Mouse (Mus musculus): ENCODE measurements at regions not wholly inside any gene's neighbourhood (a gene's known extent, or its start where the extent isn't known, plus 50 kb on each side); places are given as distances from the start of the nearest gene placed in this dataset.
"Not testable (repeated sequence)": the region's sequence is repeated elsewhere in the genome, so short reads cannot be mapped to it uniquely, and the experiment has no call there.

- Histone ChIP-seq H3K36me3 (ENCODE audit: control insufficient read depth, insufficient read depth, low read length) (no peaks in the 10 kb centered on the region), H3K4me2 (ENCODE audit: low read depth, low read length) (no peak overlapping the region), H3K4me1 (replicated peaks; ENCODE audit: control insufficient read depth, insufficient read depth, low read length) (no peaks in the 10 kb centered on the region), H3K4me3 (ENCODE audit: low read length) (no peak overlapping the region), H3K9me3 (ENCODE audit: control insufficient read depth, low read length) (no peaks in the 10 kb centered on the region), H3K9ac (ENCODE audit: low read length) (no peak overlapping the region), H3K27me3 (ENCODE audit: control insufficient read depth, insufficient read depth, low read depth, low read length) (no peaks in the 10 kb centered on the region), H3K27ac (ENCODE audit: low read length) (no peak overlapping the region)
- 65% methylated on average over 5 of the region's 5 CpGs for WGBS
- no peak for ATAC-seq (ENCODE audit: low read depth)
Measured at GRCm38 (mm10) chr1:194412193-194412592, 205.8 kb upstream of the Plxna2 start.

- no peak overlapping the region for H3K4me2 ChIP-seq (ENCODE audit: low read depth, low read length)
- no peaks in the 10 kb centered on the region for H3K36me3 ChIP-seq (ENCODE audit: control insufficient read depth, insufficient read depth, low read length)
- no peak overlapping the region for H3K4me3 ChIP-seq (ENCODE audit: low read length)
- H3K9me3 ChIP-seq (ENCODE audit: control insufficient read depth, low read length) = no peaks in the 10 kb centered on the region
- no peaks in the 10 kb centered on the region for H3K27me3 ChIP-seq (ENCODE audit: control insufficient read depth, insufficient read depth, low read depth, low read length)
- no peak; the same call in 1 of the 2 replicates for ATAC-seq (ENCODE audit: low read depth)
- H3K9ac ChIP-seq (ENCODE audit: low read length) = no peak overlapping the region
- 58% methylated on average over 2 of the region's 2 CpGs for WGBS
- H3K4me1 ChIP-seq (replicated peaks; ENCODE audit: control insufficient read depth, insufficient read depth, low read length) = no peaks in the 10 kb centered on the region
- no peak overlapping the region for H3K27ac ChIP-seq (ENCODE audit: low read length)
Measured at GRCm38 (mm10) chr1:194411788-194412187, 206.2 kb upstream of the Plxna2 start.

- no peaks in the 10 kb centered on the region for H3K27me3 ChIP-seq (ENCODE audit: control insufficient read depth, insufficient read depth, low read depth, low read length)
- H3K27ac ChIP-seq (ENCODE audit: low read length) = no peak overlapping the region
- no peak overlapping the region for H3K4me3 ChIP-seq (ENCODE audit: low read length)
- no peaks in the 10 kb centered on the region for H3K9me3 ChIP-seq (ENCODE audit: control insufficient read depth, low read length)
- H3K4me2 ChIP-seq (ENCODE audit: low read depth, low read length) = no peak overlapping the region
- peaks cover 9% of the 10 kb centered on the region for H3K4me1 ChIP-seq (replicated peaks; ENCODE audit: control insufficient read depth, insufficient read depth, low read length)
- no peak overlapping the region for H3K9ac ChIP-seq (ENCODE audit: low read length)
- H3K36me3 ChIP-seq (ENCODE audit: control insufficient read depth, insufficient read depth, low read length) = no peaks in the 10 kb centered on the region
- no peak for ATAC-seq (ENCODE audit: low read depth)
Measured at GRCm38 (mm10) chr1:194399281-194399680, 218.7 kb upstream of the Plxna2 start.

- Histone ChIP-seq H3K27me3 (ENCODE audit: control insufficient read depth, insufficient read depth, low read depth, low read length) (no peaks in the 10 kb centered on the region), H3K9me3 (ENCODE audit: control insufficient read depth, low read length) (no peaks in the 10 kb centered on the region), H3K4me3 (ENCODE audit: low read length) (no peak overlapping the region), H3K9ac (ENCODE audit: low read length) (no peak overlapping the region), H3K4me1 (replicated peaks; ENCODE audit: control insufficient read depth, insufficient read depth, low read length) (peaks cover 9% of the 10 kb centered on the region), H3K4me2 (ENCODE audit: low read depth, low read length) (no peak overlapping the region; the same call in 1 of the 2 replicates), H3K27ac (ENCODE audit: low read length) (peak overlapping the region; percentile 23; the same call in 1 of the 2 replicates), H3K36me3 (ENCODE audit: control insufficient read depth, insufficient read depth, low read length) (no peaks in the 10 kb centered on the region)
- ATAC-seq (ENCODE audit: low read depth) = peak; percentile 93
- WGBS = 33% methylated on average over 4 of the region's 4 CpGs
Measured at GRCm38 (mm10) chr1:194396754-194397460, 221.1 kb upstream of the Plxna2 start.

- no peak for ATAC-seq (ENCODE audit: low read depth)
- Histone ChIP-seq H3K4me1 (replicated peaks; ENCODE audit: control insufficient read depth, insufficient read depth, low read length) (peaks cover 9% of the 10 kb centered on the region), H3K4me2 (ENCODE audit: low read depth, low read length) (no peak overlapping the region), H3K36me3 (ENCODE audit: control insufficient read depth, insufficient read depth, low read length) (no peaks in the 10 kb centered on the region), H3K27ac (ENCODE audit: low read length) (no peak overlapping the region), H3K27me3 (ENCODE audit: control insufficient read depth, insufficient read depth, low read depth, low read length) (no peaks in the 10 kb centered on the region), H3K4me3 (ENCODE audit: low read length) (no peak overlapping the region), H3K9me3 (ENCODE audit: control insufficient read depth, low read length) (no peaks in the 10 kb centered on the region), H3K9ac (ENCODE audit: low read length) (no peak overlapping the region)
- 43% methylated on average over 3 of the region's 3 CpGs for WGBS
Measured at GRCm38 (mm10) chr1:194393720-194394119, 224.3 kb upstream of the Plxna2 start.

GRCm38 (mm10) chr1:194390202-194390601 is 227.8 kb upstream of the Plxna2 start:
- Histone ChIP-seq H3K9me3 (ENCODE audit: control insufficient read depth, low read length) (no peaks in the 10 kb centered on the region), H3K4me1 (replicated peaks; ENCODE audit: control insufficient read depth, insufficient read depth, low read length) (no peaks in the 10 kb centered on the region), H3K27me3 (ENCODE audit: control insufficient read depth, insufficient read depth, low read depth, low read length) (no peaks in the 10 kb centered on the region), H3K27ac (ENCODE audit: low read length) (no peak overlapping the region), H3K9ac (ENCODE audit: low read length) (no peak overlapping the region), H3K4me3 (ENCODE audit: low read length) (no peak overlapping the region), H3K36me3 (ENCODE audit: control insufficient read depth, insufficient read depth, low read length) (no peaks in the 10 kb centered on the region), H3K4me2 (ENCODE audit: low read depth, low read length) (no peak overlapping the region)
- WGBS = 83% methylated on average over 2 of the region's 2 CpGs
- no peak for ATAC-seq (ENCODE audit: low read depth)

DNA sequence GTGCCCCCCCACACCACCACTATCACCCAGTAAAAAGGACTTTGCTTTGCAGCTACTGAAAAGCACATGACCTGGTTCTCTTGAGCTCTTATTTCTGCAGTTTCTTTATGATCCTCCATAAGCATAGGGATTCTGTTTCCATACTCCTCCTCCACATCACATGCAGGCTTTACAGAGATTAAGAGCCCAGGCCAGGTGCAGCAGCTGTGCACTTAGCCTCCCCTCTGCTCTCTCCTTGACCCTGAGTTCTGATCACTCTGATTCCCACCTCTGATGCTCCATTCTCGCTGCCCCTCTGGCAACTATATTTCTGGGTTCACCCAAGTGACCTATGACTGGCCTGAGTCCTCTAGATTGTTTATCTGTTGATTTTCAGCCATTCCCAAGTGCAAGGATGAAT is 239.9 kb upstream of the Plxna2 start:
- Histone ChIP-seq H3K9me3 (ENCODE audit: control insufficient read depth, low read length) (no peaks in the 10 kb centered on the region), H3K36me3 (ENCODE audit: control insufficient read depth, insufficient read depth, low read length) (no peaks in the 10 kb centered on the region), H3K4me3 (ENCODE audit: low read length) (no peak overlapping the region), H3K4me1 (replicated peaks; ENCODE audit: control insufficient read depth, insufficient read depth, low read length) (no peaks in the 10 kb centered on the region), H3K9ac (ENCODE audit: low read length) (no peak overlapping the region), H3K27me3 (ENCODE audit: control insufficient read depth, insufficient read depth, low read depth, low read length) (no peaks in the 10 kb centered on the region), H3K4me2 (ENCODE audit: low read depth, low read length) (no peak overlapping the region), H3K27ac (ENCODE audit: low read length) (no peak overlapping the region)
- 42% methylated on average over 1 of the region's 1 CpGs for WGBS
- no peak for ATAC-seq (ENCODE audit: low read depth)

DNA sequence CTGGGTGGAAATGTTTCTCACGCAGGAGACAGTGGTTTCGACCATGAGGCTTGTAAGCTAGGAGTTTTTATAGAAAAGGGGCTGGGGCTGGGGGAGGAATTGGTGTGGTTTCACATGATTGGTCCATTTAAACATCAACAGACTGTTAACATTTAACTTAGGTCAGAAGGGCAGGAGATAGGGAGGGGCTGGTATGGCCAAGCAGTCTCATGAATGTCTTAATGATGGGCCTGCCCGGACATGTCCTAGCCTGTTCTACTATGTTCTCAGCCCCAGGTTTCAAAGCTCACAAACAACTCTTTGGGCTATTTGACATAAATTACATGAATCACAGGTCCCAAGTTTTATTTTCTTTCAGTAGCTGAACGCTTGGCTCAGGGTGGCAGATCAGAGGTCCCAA is 244.5 kb upstream of the Plxna2 start:
- not testable (repeated sequence) for H3K9me3 ChIP-seq (ENCODE audit: control insufficient read depth, low read length); H3K4me1 ChIP-seq (replicated peaks; ENCODE audit: control insufficient read depth, insufficient read depth, low read length); H3K4me2 ChIP-seq (ENCODE audit: low read depth, low read length); H3K27me3 ChIP-seq (ENCODE audit: control insufficient read depth, insufficient read depth, low read depth, low read length); H3K9ac ChIP-seq (ENCODE audit: low read length); H3K36me3 ChIP-seq (ENCODE audit: control insufficient read depth, insufficient read depth, low read length); H3K4me3 ChIP-seq (ENCODE audit: low read length); ATAC-seq (ENCODE audit: low read depth); H3K27ac ChIP-seq (ENCODE audit: low read length)
- WGBS = 84% methylated on average over 4 of the region's 4 CpGs

DNA sequence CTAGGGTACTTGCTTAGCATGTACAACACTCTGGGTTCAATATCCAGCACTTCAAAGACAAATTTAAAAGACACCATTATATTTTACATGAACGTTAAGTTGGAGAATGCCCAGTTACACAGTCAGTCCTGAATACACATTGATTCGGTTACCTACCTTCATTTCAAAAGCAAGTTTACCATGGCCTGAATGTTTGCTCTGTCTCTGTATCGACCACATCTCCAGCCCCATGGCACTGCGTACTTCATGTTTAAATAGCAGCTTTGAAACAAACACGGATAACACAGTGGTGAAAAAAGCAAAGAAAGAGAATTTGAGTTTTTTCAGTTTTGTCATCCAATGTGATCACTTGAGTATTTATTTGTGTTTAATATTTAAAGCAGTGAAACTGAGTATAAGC is 254.1 kb upstream of the Plxna2 start:
- H3K27ac ChIP-seq (ENCODE audit: low read length) = no peak overlapping the region
- H3K27me3 ChIP-seq (ENCODE audit: control insufficient read depth, insufficient read depth, low read depth, low read length) = no peaks in the 10 kb centered on the region
- H3K4me1 ChIP-seq (replicated peaks; ENCODE audit: control insufficient read depth, insufficient read depth, low read length) = no peaks in the 10 kb centered on the region
- no peak overlapping the region for H3K4me3 ChIP-seq (ENCODE audit: low read length)
- no peak overlapping the region for H3K9ac ChIP-seq (ENCODE audit: low read length)
- 56% methylated on average over 5 of the region's 5 CpGs for WGBS
- H3K4me2 ChIP-seq (ENCODE audit: low read depth, low read length) = no peak overlapping the region
- no peak for ATAC-seq (ENCODE audit: low read depth)
- no peaks in the 10 kb centered on the region for H3K9me3 ChIP-seq (ENCODE audit: control insufficient read depth, low read length)
- H3K36me3 ChIP-seq (ENCODE audit: control insufficient read depth, insufficient read depth, low read length) = no peaks in the 10 kb centered on the region
